Mouse (Mus musculus): Measurements from ENCODE around the gene Sec23a.
"Not testable (repeated sequence)": the region's sequence is repeated elsewhere in the genome, so short reads cannot be mapped to it uniquely, and the experiment has no call there.

The Sec23a gene

DNA sequence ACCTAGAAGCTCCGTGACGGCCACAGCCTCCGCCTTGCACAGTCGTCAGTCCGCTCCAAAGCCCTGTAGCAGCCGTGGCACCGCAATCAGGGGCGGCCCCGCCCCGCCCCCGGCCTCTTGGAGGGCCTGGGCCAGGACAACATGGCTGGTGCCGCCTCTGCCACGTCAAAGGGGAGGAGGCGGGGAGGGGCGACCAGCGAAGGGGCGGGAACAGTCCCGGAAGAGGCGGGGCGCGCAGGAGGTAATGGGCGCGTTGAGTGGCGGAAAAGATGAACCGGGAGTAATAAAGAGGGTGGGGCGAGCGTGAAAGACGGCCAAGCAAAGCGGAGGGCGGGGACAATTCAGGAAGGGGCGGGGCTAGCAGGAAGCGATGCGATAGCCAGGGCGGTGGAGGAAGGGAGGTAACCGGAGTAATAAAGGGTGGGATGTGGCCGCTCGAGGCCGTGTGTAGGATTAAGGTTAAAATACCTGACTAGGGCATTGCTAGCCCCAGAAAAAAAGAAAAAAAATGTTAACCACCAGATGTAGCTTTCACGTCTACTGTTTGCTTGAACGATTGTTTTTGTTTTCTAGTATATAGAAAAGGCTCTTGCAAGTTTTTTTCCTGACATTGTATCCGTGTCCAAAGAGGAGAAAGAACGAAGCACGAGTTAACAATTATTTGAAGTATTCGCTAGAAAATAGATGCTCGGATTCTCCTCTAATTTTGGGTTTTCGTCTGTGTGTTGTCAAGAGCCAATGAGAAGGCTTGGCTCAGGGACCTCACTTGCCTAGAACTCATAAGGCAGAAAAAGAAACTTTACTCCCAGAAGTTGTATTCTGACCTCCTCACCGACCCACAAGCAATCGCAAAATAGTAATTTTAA, at the start of gene Sec23a:
Sec23a (minus strand) TSS at position 174 of the 866 bp plus-strand sequence.
- DNase-seq (ENCODE audit: low read depth, low spot score): peak; percentile 93

DNA sequence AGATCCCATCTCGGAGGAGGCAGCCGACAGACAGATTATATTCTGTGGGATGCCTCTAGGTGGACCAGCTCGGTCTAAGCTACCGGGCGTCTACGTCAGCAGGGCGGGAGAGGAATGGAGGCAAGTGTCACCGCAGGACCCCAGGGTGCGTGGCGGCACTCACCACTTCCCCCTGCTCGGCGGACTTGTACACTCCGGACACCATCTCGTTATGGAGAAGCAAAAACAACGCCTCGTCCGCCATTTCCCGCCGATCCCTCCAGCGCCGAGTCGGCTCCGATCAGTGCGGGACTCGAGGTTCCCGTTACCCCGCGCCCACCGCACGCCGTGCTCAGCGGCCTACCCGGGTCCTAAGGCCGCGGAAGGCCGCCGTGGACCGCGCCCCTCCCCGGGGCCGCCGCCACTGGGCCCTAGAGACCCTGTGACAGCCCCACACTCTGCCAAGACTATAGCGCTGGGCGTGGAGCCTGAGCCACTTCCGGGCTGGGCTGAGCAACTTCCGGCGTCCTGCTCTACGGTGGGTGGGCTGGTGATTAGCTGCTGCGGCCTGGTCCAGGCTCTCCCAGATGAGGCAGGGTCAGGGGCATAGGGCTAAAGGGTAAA, 49.3 kb upstream of the Sec23a start, which contains the start of gene Trappc6b:
Trappc6b (minus strand) TSS at position 480 of the 603 bp plus-strand sequence.
- peak; percentile 52 for DNase-seq (ENCODE audit: low read depth, low spot score)

DNA sequence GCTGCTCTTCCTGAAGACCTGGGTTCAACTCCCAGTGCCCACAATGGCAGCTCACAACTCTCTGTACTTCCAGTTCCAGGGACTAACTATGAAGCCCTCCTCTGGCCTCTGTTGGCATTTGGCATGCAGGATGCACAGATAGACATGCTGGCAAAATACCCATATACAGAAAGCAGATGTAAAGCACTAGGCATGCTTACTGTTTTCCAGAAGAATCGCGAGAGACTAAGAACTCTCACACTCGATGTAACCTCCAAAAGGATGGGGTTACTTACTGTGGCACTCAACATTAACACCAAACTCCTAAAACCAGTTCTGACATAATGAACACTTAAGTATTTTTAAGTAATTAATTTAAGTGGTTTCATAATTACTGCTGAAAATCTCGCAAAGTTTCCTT, 48.5 kb upstream of the Sec23a start:
- no peak for DNase-seq (ENCODE audit: low read depth, low spot score)

DNA sequence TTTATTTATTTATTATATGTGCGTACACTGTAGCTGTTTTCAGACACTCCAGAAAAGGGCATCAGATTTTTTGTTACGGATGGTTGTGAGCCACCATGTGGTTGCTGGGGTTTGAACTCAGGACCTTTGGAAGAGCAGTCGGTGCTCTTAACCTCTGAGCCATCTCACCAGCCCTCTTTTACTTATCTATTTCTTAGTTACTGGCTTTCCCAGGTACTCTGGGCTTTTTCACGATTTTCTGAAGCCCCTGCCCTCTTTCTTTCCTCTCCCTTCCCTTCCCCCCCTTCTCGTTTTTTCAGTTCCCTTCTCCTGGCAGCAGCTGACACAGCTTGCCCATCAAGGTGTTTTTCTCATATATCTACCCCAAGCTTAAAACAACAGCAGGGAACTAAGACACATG, 46.4 kb upstream of the Sec23a start:
- DNase-seq (ENCODE audit: low read depth, low spot score): not testable (repeated sequence)

DNA sequence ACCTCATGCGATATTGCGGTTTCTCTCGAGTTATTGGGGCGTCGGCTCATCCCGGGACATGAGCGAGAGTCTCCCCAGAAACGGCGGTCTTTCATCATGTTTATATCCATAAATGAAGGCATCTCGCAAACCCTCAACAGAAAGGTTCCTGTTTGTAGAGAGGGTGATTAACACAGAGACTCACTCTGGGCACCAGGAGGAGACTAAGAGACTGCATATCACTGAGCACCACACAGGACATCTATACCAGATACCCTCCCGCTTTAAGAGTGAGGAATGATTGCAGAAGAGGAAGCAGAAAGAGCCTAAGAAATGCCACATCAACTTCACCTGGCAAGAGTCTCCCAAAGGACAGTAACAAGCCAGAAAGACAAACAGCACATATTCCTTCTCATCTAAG, 44.4 kb upstream of the Sec23a start:
- no peak for DNase-seq (ENCODE audit: low read depth, low spot score)

DNA sequence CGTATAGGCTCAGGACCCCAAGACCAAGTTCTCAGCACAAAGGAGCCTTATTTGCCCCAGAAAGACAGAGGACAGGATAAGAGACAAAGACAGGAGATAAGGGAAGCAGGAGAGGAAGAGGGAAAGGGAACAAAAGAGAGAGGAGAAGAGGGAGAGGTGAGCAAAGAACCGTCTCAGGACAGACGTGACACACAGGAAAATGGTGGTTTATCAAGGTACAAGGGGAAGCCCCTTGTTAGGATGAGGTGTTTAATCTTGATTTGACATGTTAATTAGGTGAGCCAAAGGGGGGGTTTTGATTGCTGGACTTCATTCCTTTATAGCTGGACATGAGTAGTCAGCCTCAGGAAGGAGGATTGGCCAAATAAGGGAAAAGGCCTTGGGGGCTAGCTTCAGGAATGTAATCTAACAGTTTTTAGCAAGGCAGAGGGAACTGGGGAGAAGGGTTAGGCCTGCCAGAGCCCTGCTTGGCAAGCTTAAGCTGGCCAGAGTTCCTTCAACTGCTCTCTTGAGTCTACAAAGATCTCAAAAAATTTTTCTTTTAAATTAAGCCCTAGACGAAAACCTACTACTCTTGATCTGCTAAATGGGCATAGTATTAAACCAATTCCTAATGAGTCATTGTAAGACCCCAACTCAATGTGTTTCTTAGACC, 43.5 kb upstream of the Sec23a start:
- no peak for DNase-seq (ENCODE audit: low read depth, low spot score)

DNA sequence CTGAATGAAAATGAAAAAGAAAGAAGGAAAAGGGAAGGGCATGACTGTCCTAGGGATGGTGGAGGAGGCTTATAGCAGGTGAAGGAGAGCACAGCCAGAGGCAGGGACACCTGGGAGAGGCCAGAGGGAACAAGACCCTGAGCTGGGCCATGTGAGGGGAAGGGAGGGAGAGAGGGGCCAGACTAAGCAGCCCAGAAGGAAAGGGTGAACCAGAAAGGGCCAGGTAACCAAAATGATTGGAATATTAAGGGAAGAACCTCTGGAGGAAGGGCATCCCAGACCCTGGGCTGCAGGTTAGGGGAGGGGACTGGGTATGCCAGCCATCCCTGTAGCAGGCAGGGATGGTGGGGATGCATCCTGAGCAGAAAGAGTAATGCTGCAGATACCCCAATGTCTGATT, 42.2 kb upstream of the Sec23a start:
- no peak for DNase-seq (ENCODE audit: low read depth, low spot score)

DNA sequence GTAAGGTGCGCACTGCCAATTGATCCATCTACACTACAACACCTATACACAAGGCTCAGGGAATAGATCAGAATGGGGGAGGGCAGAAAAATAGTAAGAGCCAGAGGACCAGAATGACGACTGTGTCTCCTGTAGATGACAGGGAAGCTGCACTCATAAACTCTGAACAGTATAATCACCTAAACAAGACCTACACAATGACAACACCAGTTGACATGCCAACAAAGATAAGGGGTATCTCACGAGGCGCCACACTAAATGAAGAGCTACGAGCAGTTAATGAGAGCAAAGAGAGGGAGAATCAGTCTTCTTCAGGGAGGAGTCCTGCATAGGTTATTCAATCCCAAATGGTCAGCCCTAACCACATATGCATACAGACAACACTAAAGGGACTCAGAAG, 41.3 kb upstream of the Sec23a start:
- DNase-seq (ENCODE audit: low read depth, low spot score): no peak

DNA sequence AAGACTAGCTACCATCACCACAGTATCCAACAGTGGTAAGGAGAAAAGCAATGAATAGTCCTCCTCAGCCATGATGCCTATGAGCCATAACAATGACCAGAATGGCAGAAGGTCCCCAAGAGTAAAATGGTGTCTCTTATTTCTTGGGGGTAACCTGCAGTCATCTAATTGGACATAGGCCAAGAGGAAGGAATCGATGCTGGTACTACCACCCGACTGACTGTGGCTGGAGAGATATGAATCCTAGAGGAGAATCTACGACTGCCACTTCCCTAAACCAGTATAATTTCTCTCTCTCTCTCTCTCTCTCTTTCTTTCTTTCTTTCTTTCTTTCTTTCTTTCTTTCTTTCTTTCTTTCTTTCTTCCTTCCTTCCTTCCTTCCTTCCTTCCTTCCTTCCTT, 40.7 kb upstream of the Sec23a start:
- DNase-seq (ENCODE audit: low read depth, low spot score): no peak

DNA sequence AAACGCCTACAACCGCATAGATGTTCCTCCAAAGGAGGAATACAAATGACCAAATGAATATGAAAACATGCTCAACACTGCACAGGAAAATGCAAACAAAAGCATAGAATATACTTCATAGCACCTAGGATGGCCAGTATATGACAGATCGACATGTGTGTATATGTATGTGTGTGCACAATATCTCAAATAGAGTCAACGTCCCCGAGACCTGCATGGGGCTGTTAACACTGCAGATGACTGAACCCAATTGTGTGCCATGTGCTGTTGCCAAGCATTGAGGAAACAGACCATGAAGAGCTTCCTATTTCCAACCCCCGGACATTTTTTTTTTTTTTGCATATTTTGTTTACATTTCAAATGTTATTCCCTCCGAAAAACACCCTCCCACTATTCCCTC, 29.0 kb upstream of the Sec23a start:
- DNase-seq (ENCODE audit: low read depth, low spot score): no peak

DNA sequence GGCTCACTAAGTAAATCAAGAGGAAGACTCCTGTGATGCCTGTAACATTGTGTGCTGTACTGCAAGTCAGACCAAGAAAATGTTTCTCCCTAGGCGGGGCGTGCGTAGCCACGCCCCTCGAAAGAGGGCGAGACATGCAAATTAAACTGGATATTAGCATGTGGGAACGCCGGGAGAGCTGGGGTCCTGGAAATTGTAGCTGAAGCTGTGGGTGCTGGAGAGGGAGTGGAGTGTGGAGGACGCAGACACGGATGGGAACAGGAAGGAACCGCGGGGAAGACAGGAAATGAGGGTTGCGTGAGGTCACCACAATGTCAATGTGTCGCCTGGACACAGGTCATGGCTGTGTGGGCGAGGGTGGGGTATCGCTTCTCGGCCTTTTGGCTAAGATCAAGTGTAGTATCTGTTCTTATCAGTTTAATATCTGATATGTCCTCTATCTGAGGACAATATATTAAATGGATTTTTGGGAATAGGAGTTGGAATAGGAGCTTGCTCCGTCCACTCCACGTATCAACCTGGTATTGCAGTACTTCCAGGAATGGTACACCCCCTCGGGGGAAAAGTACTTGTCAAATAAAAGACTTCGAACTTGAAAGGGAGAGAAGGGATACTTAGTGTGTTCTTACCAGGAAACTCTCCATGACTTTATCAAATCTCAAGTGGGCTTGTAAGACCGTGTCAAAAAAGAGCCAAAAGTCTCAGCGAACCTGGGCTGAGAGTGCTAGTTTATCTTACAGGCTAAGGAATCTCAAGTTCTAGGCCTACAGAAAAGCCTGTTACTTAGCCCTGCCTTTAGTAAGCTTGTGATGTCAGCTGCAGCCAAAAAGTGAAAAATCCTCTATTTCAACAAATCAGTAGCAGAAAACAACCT, 28.4 kb upstream of the Sec23a start:
- DNase-seq (ENCODE audit: low read depth, low spot score): no peak

DNA sequence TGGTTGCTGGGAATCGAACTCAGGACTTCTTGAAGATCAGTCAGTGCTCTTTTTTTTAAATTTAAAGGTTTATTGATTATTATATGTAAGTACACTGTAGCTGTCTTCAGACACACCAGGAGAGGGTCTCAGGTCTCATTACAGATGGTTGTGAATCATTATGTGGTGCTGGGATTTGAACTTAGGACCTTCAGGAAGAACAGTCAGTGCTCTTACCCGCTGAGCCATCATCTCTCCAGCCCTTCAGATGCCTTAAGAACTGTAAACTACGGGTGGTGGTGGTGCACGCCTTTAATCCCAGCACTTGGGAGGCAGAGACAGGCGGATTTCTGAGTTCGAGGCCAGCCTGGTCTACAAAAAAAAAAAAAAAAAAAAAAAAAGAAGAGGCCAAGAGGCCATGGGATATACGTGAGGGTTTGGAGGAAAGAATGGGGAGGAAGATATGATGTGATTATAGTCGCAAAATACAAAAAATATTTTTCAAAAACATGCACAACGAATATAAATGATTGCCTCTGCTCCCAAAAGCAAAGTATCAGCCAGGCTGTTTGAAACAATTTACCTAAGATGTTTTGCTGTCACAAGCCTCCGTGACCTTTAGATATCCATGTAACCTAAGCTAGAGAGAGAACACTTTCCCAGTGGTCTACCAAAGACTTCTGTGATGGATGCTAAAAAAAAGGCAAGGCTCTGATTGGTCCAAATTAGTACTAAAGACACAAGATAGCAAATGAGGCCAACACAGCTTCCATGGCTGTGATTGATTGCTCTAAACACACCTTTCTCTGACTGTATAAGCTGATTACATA, 27.5 kb upstream of the Sec23a start:
- no peak for DNase-seq (ENCODE audit: low read depth, low spot score)

DNA sequence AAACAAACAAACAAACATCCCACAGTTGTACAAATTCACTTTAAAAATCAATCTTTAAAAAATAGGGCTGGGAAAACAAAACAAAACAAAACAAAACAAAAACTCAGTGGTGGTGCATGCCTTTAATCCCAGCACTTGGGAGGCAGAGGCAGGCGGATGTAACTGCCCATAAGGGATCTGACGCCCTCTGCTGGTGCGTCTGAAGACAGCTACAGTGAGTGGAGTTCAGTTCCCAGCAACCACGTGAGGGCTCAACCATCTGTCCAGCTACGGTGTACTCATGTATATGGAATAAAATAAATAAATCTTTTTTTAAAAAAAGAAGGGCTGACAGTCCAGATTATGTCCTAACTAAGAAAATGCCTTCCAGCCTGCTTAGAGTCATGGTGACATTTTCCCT, 20.3 kb upstream of the Sec23a start:
- DNase-seq (ENCODE audit: low read depth, low spot score): no peak

DNA sequence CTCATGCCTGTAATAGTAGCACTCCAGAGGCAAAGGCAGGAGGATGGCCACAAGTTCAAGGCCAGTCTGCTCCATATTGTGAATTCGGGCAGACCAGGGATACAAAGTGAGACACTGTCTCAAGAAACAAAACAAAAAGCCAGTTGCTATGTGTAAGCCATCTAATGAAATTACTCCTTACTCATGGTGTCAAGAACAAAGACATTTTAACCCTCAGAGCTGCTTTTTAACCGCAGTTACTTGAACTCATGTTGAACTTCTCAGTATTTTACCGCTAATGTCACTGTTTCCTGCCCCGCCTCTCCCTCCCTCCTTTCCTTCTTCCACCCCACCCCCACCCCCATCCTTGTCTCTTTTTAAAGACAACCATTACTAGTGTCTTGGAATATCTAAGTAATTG, 9.5 kb upstream of the Sec23a start:
- DNase-seq (ENCODE audit: low read depth, low spot score): no peak

DNA sequence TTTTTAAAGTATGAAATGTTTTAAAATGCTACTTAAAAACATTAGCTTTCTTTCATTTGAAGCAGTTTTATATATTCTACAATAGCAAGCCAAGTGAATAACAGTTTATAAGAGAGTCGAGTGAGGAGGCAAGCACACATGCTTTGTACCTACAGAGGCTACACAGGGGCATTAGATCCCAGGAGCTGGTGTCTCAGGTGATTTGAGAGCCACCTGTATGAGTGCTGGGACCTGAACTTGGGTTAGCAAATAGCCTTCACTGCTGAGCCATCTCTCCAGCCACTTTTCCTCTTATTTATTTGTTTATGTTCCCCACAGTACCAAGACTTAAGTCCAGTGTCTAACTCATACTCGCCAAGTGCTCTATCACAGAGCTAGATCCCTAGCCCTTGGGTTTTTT, 8.1 kb upstream of the Sec23a start:
- DNase-seq (ENCODE audit: low read depth, low spot score): no peak

DNA sequence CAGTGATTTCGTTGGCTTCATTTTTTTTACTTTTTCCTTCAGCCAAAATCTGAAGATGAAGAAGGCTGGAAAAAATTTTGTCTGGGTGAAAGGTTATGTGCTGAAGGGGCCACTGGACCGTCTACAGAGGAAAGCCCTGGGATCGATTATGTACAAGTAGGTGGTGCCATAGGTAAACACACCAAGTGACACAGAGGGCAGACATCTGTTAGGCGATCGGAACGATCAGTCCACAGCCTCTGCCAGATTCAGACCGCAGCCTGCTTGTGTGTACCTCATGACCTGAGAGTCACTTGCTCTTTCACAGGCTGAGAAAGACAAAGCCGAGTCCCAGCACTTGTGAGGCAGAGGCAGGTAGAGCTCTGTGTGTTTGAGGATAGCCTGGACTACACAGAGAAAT, 6.2 kb upstream of the Sec23a start:
- DNase-seq (ENCODE audit: low read depth, low spot score): no peak

DNA sequence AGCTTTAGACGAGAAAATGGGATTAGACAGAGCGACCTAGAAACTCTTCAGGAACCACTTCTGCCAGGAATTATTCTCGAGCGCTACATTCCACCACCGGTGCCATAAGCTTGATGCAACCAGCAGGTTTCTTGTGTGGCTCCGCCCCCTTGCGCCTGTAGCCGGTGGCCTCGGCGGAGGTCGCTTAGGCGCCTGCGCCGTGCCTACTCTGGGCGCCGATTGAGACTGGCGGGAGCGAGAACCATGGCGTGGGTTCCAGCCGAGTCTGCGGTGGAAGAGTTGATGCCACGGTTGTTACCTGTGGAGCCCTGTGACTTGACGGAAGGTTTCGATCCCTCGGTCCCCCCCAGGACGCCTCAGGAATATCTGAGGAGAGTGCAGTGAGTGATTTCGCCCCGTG, 1.4 kb upstream of the Sec23a start, which contains the start of gene Gemin2:
Gemin2 (plus strand) TSS at position 160 of the 400 bp plus-strand sequence.
- DNase-seq (ENCODE audit: low read depth, low spot score): peak; percentile 71

DNA sequence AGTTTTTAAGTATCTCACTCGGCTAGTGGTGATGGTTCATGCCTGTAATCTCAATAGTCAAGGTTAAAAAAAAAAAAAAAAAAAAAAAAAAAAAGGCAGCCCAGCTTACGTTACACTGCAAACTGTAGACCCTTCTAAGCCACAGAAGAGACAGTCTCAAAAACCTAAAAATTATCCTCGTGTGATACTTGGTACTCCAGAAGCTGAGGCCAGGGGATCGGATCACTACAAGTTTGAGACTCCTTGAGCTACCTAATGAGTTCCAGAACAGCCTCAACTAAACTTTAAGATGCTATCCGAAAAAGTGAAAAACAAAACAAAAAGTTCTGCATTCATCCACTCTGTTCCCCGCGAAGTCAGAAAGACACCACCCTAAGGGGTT, 884 bp upstream of the Sec23a start:
- DNase-seq (ENCODE audit: low read depth, low spot score): no peak

DNA sequence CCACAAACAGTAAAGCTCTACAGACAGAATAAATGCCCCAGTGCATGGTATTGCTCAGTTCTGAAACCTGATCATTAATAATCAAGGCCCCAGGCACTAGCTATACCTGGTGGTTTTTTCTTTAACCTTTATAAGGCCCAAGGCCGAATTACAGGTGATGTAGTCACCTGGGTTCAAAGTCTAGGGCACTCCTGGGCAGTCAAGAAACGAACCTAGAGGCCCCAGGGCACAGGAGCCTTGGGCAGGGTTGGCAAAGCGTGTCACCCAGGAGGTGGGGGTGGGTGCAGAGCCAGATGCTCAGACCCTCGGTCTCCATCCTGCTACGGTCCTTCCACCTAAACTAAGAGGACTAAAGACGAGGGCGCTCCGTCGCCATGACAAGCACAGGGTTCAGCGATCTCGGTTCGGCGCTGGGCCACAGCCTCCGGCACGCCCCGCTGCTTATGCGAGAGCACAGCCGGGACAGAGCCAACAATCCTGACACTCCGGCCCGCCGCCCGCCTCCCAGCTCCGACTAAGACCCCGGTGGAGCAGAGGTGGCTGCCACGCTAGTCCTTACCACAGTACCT, 458 bp downstream of the Sec23a start:
- DNase-seq (ENCODE audit: low read depth, low spot score): no peak

DNA sequence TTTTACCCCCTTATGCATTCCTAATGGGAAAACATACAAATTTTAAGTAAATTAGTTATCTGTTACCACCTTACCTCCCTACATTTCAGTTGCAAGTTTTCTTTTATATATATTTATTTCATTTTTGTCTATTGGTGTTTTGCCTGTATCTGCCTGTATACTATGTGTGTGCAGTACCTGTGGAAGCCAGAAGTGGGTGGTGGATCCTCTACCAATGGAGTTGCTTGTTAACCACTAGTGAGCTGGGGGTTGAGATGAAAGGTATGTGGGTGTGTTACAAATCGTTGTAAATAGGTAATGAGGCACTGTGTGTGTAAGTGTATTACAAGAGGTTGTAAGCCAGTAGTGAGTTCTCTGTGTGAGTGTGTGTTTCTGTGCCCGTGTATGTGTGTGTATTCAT, 1.3 kb downstream of the Sec23a start:
- no peak for DNase-seq (ENCODE audit: low read depth, low spot score)
